Mouse (Mus musculus): ENCODE measurements around the gene Arhgap18.

DNA sequence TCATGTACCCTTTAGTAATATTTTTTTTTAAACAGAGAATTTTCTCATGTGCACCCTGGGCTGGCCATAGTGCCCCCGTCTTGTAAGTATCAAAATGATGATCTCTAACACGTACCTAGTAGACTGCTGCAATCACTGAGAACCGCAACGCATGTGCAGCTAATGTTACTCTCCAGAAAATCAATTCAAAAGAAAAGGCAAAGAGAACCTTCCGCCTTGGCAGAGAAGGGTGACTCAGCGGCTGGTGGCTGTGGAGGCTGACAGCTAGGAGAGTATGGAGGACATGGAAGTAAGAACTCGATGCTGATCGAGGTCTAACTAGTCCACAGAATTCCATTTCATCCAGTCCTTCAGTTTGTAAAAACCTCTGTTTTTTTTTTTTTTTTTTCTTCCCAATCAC lies 131.7 kb downstream of the Arhgap18 start:
- TF ChIP-seq CTCF (conservative IDR thresholded peaks at IDR 0.05; ENCODE audit: insufficient read depth, insufficient read length, low read depth, low read length) (no peak), POLR2A (IDR thresholded peaks at IDR 0.05; ENCODE audit: low read depth, low read length) (no peak)

Measured in kidney, adult 2 months (tissue).